Mouse (Mus musculus) R1 (cell line): ENCODE measurements around the gene Rpgrip1l.
A peak's percentile ranks its signal among the peaks of the same experiment; 100 is the strongest.

Experiments
- DNase-seq: peaks from one replicate; pipeline ENCODE4 v3.0.0-alpha.2; 2018; ENCODE audit warnings: low read depth, low spot score

Rpgrip1l gene

DNA sequence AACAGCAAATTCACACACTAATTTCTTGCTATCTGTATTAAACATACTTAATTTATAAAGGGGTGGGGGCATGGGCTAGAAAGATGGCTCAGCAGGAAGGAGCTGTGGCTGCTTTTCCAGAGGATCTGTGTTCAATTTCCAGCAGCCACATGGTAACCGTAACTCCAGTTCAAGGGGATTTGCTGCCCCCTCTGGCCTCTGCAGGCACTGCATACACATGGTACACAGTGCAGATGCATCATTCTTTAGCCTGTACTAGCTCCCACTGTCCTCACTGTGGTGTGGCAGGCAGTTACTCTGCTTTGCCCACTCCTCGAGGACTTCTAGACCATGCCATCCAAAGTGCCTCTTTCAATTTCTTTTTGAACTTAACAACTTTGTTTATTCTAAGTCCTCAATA, 36.7 kb downstream of the Rpgrip1l start:
- DNase-seq: peak; percentile 73

DNA sequence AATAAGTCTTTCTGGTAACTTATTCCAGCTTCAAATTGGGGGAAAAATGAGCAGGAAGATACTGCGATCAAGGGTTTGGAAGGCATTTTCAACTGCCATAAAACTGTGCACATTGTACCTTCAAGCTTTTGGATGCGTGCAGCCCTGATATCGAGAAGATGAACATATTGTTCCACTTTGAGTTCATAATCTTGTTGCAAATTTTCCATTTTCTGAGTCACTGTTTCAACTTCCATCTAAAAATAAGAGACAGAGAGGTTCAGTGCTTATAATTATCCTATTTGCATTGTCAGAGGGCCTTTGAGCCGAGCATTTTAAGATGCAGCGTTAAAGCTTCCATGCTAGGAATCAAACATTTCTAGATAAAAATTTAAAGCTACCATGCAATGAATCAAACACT, 39.6 kb downstream of the Rpgrip1l start:
- no peak for DNase-seq

DNA sequence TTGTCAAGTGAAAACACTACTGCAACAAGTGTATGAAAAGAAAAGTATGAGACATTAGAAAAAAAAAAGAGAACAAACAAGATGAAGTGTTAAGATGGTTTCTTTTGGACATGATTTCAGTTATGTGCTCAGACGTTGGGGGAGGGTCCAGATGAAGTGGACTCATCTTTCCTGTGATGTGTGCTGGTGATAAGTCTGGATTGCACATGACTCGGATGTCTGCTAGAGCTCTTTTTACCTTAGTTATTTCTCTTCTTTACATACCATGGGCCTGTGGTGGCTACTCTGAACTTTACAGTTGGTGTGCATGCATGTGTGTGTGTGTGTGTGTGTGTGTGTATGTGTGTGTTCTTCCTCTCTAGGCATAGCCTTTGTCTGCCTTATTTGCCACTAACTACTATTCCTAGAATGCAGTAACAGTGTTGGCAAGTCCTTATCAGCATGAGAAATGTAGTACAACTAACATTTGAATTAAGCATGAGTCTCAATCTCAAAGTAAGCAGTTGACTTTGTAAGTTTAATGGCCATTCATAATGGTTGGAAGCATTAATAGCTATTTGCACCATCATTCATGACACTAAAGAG, 43.6 kb downstream of the Rpgrip1l start:
- DNase-seq: no peak

DNA sequence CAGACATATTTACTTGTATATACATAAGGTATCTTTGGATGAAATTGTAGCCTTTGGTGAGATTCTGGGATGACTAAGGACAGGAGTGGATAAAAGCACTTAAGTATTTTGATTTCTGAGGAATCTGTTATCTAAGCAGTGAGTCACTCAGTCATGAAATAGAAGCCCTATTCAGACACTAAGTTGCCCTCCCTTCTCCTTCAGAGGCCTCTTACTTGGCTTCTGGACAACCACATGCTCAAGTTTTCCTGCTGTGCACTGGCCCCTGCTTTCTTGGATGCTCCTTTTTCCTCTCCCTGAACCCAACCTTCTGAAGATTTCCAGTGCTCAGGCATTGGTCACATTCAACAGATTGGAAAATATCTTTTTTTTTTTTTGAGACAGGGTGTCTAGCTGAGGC, 48.5 kb downstream of the Rpgrip1l start:
- no peak for DNase-seq

- no peak for DNase-seq
These were observed 49.1 kb downstream of the Rpgrip1l start for GRCm38 (mm10) chr8:91263939-91264338.

DNA sequence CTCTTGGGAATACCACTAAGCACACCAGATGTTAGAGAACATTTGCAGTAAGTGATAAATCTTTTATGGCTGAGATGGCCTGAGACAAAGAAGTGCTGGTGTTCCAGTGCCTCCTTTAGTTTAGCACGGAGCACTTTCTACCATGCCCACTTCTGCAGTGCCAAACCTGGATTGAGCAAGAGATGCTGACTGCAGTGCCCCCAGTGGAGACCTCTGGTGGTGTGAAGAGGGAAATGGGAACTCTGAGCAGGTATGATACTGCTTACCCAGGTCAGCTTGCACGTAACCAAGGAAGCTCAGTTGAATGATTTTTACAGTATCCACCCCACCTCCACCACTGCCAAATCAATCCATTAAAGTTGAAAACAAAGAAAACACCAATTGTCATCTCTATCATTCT, 51.5 kb downstream of the Rpgrip1l start:
- peak; percentile 4 for DNase-seq

- no peak for DNase-seq
These were observed 62.1 kb downstream of the Rpgrip1l start for GRCm38 (mm10) chr8:91250966-91251365.

DNA sequence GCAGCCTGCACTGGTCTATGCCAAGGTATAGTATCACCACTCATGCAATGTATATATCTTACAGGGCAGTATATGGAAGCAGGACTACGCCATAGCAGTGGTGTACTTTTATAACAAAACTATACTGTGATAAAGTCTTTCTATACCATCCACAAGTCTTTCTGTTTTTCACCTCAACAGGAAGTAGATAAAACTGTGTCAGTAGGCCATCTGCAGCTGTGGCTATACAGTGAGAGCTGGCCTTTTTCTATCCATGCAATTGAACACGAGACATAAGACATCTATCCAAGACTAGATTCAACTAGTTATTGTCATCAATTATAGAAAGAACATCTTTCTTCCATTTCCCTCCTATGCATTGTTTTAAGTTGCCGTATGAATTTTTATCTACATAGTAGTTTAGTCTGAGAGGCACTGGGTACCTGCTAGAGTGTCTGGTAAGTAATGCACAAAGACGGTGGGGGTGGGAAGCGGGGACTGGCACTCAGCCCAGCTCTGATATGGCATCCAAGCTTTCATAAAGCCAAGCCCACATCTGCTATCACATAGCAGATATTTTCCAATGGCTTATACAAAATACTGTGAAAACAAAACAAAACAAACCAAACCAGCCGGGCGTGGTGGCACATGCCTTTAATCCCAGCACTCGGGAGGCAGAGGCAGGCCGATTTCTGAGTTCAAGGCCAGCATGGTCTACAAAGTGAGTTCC, 63.1 kb downstream of the Rpgrip1l start:
- no peak for DNase-seq

DNA sequence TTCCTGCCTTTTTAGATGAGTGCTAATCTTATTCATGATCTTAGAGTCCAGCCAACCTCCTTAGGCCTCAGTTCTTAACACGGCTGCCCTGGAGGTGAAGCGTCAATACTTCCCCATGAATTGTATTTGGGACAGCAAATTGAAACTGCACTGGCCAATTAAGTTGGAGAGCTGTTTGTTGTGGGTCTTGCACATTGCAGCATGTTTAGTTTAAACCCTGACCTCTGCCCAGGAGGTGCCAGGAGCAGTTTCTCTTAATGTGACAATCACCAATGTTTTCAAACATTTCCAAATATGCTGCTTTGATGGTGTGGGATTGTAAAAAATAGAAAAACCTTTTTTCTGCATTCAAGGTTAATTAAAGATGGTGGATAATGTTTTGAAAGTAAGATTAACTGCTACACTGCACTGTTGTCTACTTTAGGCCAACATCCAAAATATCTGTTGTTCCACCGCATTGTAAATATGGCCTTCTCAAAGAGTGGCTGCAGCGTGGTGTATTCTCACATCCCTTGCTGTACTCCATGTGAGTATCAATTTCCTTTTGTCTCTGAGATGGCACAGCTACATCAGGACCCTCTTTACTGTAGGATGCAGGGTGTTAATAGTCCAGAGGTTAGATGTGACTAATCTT, 67.1 kb downstream of the Rpgrip1l start:
- no peak for DNase-seq

GRCm38 (mm10) chr8:91242721-91243120, 70.3 kb downstream of the Rpgrip1l start:
- DNase-seq: no peak

DNA sequence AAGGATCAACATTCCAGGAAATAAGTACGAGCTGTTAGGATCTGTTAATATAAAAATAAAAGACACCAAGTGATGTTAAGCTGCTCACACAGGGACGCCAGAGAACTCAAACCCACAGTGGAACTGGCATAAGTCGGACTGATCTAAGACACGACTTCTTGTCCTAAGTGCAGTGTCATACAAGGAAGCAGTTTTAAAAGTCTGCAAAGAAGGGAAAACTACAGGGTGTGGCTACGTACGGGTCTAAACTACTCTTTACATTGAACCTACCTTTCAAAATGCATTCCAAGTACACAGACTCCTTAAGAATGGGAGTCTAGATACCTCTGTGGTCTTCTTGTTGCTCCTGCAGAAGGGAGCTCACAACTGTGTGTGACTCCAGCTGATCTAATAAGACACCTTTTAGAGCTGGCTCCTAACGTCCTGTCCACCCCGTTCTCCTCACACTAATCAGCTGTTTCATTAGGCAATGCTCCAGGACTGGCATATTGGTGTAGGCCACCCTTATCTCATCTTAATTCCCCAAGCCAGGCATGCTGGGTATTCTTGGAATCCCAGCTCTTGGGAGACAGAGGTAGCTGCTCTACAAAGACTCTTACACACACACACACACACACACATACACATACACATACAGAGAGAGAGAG, 71.1 kb downstream of the Rpgrip1l start:
- no peak for DNase-seq

DNA sequence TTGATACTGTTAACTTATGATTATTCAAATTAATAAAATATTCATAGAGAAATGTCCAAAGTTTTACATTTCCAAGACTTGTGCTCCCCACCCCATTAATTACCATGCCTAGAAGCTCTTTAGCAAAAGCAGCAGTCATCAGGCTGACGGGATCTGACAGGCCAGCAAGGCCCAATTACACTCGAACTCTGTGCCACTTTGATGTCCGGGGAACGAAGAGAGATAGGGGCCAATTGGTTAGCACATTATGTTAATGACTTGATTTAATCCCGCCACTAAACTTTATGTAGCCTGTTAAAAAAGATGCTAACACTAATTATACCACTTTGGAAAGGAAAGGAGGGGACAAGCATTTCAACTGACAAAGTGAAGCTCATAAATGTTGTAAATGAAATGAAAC, 71.7 kb downstream of the Rpgrip1l start:
- no peak for DNase-seq

GRCm38 (mm10) chr8:91237191-91237590, 75.9 kb downstream of the Rpgrip1l start:
- no peak for DNase-seq

DNA sequence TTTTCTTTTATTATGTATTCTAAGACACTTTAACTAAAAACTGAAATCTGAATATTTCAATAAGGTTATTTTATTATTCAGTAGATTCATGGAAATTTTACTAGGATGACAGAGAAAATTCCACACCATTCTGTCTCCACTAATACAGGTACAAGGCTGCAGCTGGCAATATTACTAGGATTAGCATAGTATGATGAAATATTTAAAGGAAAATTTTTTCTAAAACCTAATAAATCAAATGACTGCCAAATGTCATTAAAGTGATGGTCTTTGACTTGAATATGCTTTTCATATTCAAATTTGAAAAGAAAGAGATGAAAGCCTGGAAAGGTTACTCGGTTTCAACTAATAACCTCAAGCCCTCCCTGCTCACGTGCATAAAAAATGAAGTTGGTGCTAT, 79.0 kb downstream of the Rpgrip1l start:
- DNase-seq: no peak

GRCm38 (mm10) chr8:91227421-91227841, 85.6 kb downstream of the Rpgrip1l start:
- DNase-seq: no peak

- DNase-seq: no peak
These were observed 88.8 kb downstream of the Rpgrip1l start for GRCm38 (mm10) chr8:91224227-91224626.

DNA sequence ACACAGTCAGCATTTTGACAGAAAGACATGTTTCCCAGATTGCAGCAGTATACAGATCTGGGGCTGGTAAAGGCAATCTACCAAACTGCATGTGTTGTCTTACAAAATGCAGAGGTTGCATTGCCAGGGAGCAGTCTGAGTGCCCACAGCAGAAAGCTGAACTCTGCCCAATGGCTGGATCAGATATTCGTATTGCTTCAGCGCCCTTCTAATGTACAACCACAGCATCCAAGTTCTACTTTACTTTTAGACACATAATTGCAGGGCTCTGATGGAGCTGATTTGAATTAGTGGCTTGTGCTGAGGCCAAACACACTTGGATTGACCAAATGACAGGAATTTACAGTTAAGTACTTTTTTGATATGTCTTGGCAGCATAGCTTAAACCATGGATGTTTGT, 91.2 kb downstream of the Rpgrip1l start:
- DNase-seq: no peak

DNA sequence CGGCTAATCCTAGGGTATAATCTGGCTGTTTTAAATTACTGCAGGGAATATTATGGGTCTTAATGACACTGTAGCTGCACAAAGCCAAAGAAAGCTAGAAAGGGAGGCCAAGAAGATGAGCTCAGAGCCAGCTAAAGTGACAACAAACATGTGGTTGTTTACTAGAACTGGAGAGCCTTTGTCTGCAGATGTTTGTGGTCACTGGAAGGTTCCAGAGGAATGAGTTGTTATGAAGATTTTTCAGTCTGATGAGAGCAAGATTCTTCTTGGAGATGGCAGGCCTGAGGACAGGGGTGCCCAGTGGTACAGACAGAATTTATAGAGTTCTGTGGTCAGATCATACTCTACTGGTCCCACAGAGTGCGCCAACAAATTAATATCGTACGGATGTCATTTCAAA, 94.8 kb downstream of the Rpgrip1l start:
- DNase-seq: no peak

DNA sequence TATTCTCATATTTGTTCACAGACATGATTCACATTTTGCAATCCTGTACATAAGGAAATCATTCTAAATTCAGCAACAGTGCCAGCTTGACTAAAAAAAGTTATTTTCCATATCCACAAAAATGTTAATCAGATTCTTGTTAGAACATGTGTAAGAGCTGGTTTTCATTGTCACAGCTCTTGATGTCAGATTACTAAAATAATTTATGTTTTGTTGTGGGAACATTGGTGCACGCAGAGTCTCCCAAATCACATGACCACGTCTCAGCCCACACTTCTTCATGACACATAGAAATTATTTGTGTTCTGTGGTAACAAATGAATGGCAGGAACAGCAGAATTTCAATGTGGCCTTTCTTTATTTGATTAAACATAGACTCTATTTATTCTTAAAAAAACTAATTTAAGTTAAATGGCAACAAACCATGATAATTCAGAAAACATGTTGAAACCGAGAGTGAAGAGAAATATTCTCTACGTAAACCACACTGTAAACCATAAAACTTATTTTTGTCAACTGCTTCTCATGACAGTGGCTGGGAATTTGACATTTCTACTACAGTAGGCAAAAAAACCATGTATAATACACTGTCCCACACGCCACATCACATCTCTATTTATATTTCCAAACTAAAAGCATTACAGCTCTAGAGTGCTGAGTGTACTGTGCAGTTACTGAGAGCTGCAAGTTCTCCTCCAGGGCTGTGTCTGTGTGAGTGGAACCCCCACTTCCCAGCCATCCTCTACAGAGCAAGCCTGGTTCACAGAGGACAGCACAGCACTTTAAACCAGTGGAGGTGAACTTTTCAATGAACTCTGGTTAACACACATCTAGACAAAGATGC, 95.8 kb downstream of the Rpgrip1l start:
- no peak for DNase-seq

- no peak for DNase-seq
These were observed 98.8 kb downstream of the Rpgrip1l start for GRCm38 (mm10) chr8:91214287-91214686.

GRCm38 (mm10) chr8:91212948-91213347, 100.1 kb downstream of the Rpgrip1l start:
- no peak for DNase-seq

GRCm38 (mm10) chr8:91209658-91210057, 103.4 kb downstream of the Rpgrip1l start:
- DNase-seq: no peak
